Mouse (Mus musculus) liver, adult 2 months (tissue): ENCODE measurements around the gene Dnajc12.

ENCODE experiments used
- CTCF ChIP-seq: fragments of 200-500 bp; IDR thresholded peaks from 2 replicates; pipeline ENCODE4 v1.5.1; 2011; ENCODE audit warnings: low read depth, low read length, control low read depth
- POLR2A ChIP-seq: fragments of 200-500 bp; IDR thresholded peaks from 2 replicates; pipeline ENCODE4 v1.6.1; 2011; ENCODE audit warnings: low read length, control low read depth; ENCODE audit not compliant: insufficient read depth; ENCODE audit errors: extremely low read depth

GRCm38 (mm10) chr10:63381498-63382280, 554 bp upstream of the Dnajc12 start, which contains the start of gene Sirt1:
- TF ChIP-seq CTCF (no peak), POLR2A (no peak)
